Mouse (Mus musculus): ENCODE results near the gene Ermp1. TPM values are rescaled to one million over a fixed set of nuclear protein-coding genes. Genes with fewer than 3 reads are reported as not detected.
A peak's percentile ranks its signal among the peaks of the same experiment; 100 is the strongest.

The Ermp1 gene
- polyA plus RNA-seq, 1 experiment from 2014 or later = 8.0 TPM

DNA sequence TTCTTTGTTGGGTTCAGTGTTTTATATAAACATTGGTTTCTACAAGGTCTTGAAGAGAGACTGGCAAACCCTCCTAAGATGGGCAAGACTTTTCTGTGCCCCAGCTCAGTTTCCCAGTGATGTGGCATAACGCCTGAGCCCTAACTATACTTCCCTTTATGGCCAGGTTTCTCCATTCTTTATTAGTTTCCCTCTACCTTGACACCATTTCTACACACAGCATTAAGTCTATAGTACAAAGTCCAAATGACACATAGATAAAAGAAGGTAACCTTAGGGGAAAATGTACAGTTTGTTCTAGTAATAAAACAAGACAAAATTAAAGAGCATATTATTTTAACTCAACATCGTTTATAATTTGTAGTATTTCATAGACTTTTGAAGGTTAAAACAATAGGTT, 65.8 kb downstream of the Ermp1 start:
- no peak for ATAC-seq (replicated peaks)
- H3K9me3 ChIP-seq = no peaks in the 10 kb centered on the region
- no peak overlapping the region for H3K4me2 ChIP-seq (replicated peaks)
- H3K27me3 ChIP-seq = no peaks in the 10 kb centered on the region
- H3K4me1 ChIP-seq = no peaks in the 10 kb centered on the region
- WGBS = 89% methylated on average over 2 of the region's 2 CpGs
- H3K4me3 ChIP-seq = no peak overlapping the region
- peaks cover 23% of the 10 kb centered on the region for H3K36me3 ChIP-seq
- H3K9ac ChIP-seq (replicated peaks) = no peak overlapping the region
- H3K27ac ChIP-seq (replicated peaks) = no peak overlapping the region

DNA sequence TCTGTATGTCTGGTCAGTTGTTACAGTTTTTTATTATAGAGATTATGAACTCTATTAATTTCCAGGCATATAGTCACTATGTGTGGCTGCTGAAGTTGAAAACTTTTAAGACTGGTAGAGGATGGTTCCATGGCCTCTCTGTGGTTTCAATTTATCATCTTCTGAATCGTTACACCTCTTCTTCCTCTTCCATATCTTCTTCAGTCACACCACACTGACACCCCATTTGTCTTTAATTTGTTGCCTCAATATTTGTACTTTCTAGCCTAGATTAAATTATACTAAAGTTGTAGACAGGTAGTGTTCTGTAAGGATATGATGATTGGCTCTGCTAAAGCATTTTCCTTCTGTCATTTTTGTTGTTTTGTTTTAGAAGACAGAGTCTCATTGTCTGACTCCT, 81.7 kb downstream of the Ermp1 start:
- Histone ChIP-seq H3K27me3 (no peaks in the 10 kb centered on the region), H3K27ac (replicated peaks) (no peak overlapping the region), H3K36me3 (peaks cover 14% of the 10 kb centered on the region), H3K4me3 (no peak overlapping the region), H3K9me3 (no peaks in the 10 kb centered on the region), H3K4me2 (replicated peaks) (no peak overlapping the region), H3K9ac (replicated peaks) (no peak overlapping the region), H3K4me1 (0 out of 2 replicates have a peak, but pooled peaks cover 4% of the 10 kb centered on the region)
- ATAC-seq (replicated peaks) = no peak
- WGBS = 93% methylated on average over 1 of the region's 1 CpGs

GRCm38 (mm10) chr19:29563258-29563779, 84.9 kb downstream of the Ermp1 start:
- H3K9ac ChIP-seq (replicated peaks) = no peak overlapping the region

GRCm38 (mm10) chr19:29562603-29563002, 85.6 kb downstream of the Ermp1 start:
- no peak overlapping the region for H3K9ac ChIP-seq (replicated peaks)
- no peak for ATAC-seq (replicated peaks)

More at GRCm38 (mm10) chr19:29563258-29563779, 84.9 kb downstream of the Ermp1 start:
- Histone ChIP-seq H3K4me2 (replicated peaks) (no peak overlapping the region), H3K4me3 (no peak overlapping the region), H3K36me3 (0 out of 2 replicates have a peak, but pooled peaks cover 5% of the 10 kb centered on the region), H3K27me3 (no peaks in the 10 kb centered on the region), H3K27ac (replicated peaks) (no peak overlapping the region), H3K4me1 (0 out of 2 replicates have a peak, but pooled peaks cover 4% of the 10 kb centered on the region), H3K9me3 (no peaks in the 10 kb centered on the region)
- 63% methylated on average over 7 of the region's 7 CpGs for WGBS
- ATAC-seq (replicated peaks) = peak; percentile 66

GRCm38 (mm10) chr19:29562166-29562565, 86.0 kb downstream of the Ermp1 start:
- no peaks in the 10 kb centered on the region for H3K27me3 ChIP-seq
- ATAC-seq (replicated peaks) = no peak
- 0 out of 2 replicates have a peak, but pooled peaks cover 2% of the 10 kb centered on the region for H3K36me3 ChIP-seq
- 0 out of 2 replicates have a peak, but pooled peaks cover 4% of the 10 kb centered on the region for H3K4me1 ChIP-seq
- no peak overlapping the region for H3K9ac ChIP-seq (replicated peaks)
- H3K4me3 ChIP-seq = no peak overlapping the region
- no peak overlapping the region for H3K4me2 ChIP-seq (replicated peaks)
- H3K27ac ChIP-seq (replicated peaks) = no peak overlapping the region
- WGBS = 86% methylated on average over 4 of the region's 4 CpGs
- no peaks in the 10 kb centered on the region for H3K9me3 ChIP-seq

More at GRCm38 (mm10) chr19:29562603-29563002, 85.6 kb downstream of the Ermp1 start:
- Histone ChIP-seq H3K36me3 (0 out of 2 replicates have a peak, but pooled peaks cover 2% of the 10 kb centered on the region), H3K4me2 (replicated peaks) (no peak overlapping the region), H3K4me3 (no peak overlapping the region), H3K9me3 (no peaks in the 10 kb centered on the region), H3K4me1 (0 out of 2 replicates have a peak, but pooled peaks cover 4% of the 10 kb centered on the region), H3K27me3 (no peaks in the 10 kb centered on the region), H3K27ac (replicated peaks) (no peak overlapping the region)
- WGBS = 75% methylated on average over 3 of the region's 3 CpGs

Other genes with a start within 250 kb of the Ermp1 start
- not detected in 2 replicates for gene Pdcd1lg2, start 237.5 kb downstream of the Ermp1 start, polyA plus RNA-seq (2015; fragmentation: Nextera tagmentation; extraction: Ambion mirVana)
- 13.2 and 13.4 TPM in 2 replicates for gene Ric1, start 126.1 kb downstream of the Ermp1 start, polyA plus RNA-seq (2015; fragmentation: Nextera tagmentation; extraction: Ambion mirVana)
- not detected in 2 replicates for gene Mlana, start 49.4 kb upstream of the Ermp1 start, polyA plus RNA-seq (2015; fragmentation: Nextera tagmentation; extraction: Ambion mirVana)
- gene 9930021J03Rik, start 157.6 kb upstream of the Ermp1 start, polyA plus RNA-seq (2015; fragmentation: Nextera tagmentation; extraction: Ambion mirVana) = 7.6 and 8.1 TPM in 2 replicates
- 35.8 and 39.6 TPM in 2 replicates for gene Ranbp6, start 164.6 kb upstream of the Ermp1 start, polyA plus RNA-seq (2015; fragmentation: Nextera tagmentation; extraction: Ambion mirVana)